20 mouse cellular contexts compared by ENCODE assay signal in genomic region chr16:30722372-30722771, GRCm38 (mm10).
DNase-seq lines count a peak whose midpoint lies in the region; ATAC-seq and TF ChIP-seq lines count a peak whose summit lies in the region.
"Had no signal": no experiment of that assay in that cellular context is flagged by ENCODE, and none has a peak within 500 bp of the region (broad histone marks: within the 10 kb centered on the region; RNA-seq: fewer than 3 reads in every experiment).

No protein-coding gene starts in this region.

- DNase-seq in spleen, adult 2 months (ENCODE audit: low read depth in 1 of 2, low spot score in 2 of 2), result peak; percentile 14 to 19
- no peak for DNase-seq in spleen, adult 12 weeks (ENCODE audit: low spot score)
- DNase-seq in naive thymus-derived CD4-positive, alpha-beta T cell, adult 2 months (ENCODE audit: low read depth), result peak; percentile 38
- DNase-seq in thymus, postnatal 4 days, result peak; percentile 42
- no peak for DNase-seq in embryo, embryonic 9.5 days (ENCODE audit: extremely low spot score)
- DNase-seq: adrenal gland, adult 2 months; cerebellum, adult 18-20 months; kidney, adult 2 months; kidney, postnatal 25 days; layer of hippocampus, postnatal 36 days; liver, embryonic 13.5 days; spleen, adult 18-20 months had no signal

- no peak for TF ChIP-seq CTCF in spleen, adult 2 months (IDR thresholded peaks at IDR 0.05; ENCODE audit: extremely low read depth, insufficient read depth, insufficient read length, insufficient replicate concordance)

- no peaks in the 10 kb centered on the region; the same call in 1 of the 2 replicates for H3K9me3 ChIP-seq in hindbrain, embryonic 12.5 days (replicated peaks)
- H3K9me3 ChIP-seq: hindbrain, embryonic 15.5 days; limb, embryonic 10.5 days; liver, embryonic 13.5 days had no signal

- no peak overlapping the region for H3K4me2 ChIP-seq in hindbrain, embryonic 12.5 days (replicated peaks)
- H3K4me2 ChIP-seq: forebrain, embryonic 13.5 days; hindbrain, embryonic 15.5 days; liver, embryonic 13.5 days; neural tube, embryonic 13.5 days had no signal

- 15% methylated on average over 3 of the region's 3 CpGs for WGBS in spleen, adult 2 months
- WGBS in hindbrain, embryonic 12.5 days, result 90% methylated on average over 3 of the region's 3 CpGs

- H3K4me1 ChIP-seq in spleen, adult 2 months (ENCODE audit: control insufficient read depth, insufficient read depth, insufficient read length), result peaks cover 7% of the 10 kb centered on the region; the same call in 1 of the 2 replicates
- H3K4me1 ChIP-seq in hindbrain, embryonic 12.5 days, result no peaks in the 10 kb centered on the region
- H3K4me1 ChIP-seq: forebrain, embryonic 13.5 days; hindbrain, embryonic 15.5 days had no signal

- no peak for TF ChIP-seq POLR2A in spleen, adult 2 months (IDR thresholded peaks at IDR 0.05; ENCODE audit: low read depth, low read length)

- H3K4me3 ChIP-seq in spleen, adult 2 months (ENCODE audit: extremely low read depth, insufficient read depth, insufficient read length), result no peak overlapping the region
- H3K4me3 ChIP-seq in hindbrain, embryonic 12.5 days, result no peak overlapping the region
- H3K4me3 ChIP-seq: forebrain, embryonic 13.5 days; hindbrain, embryonic 15.5 days; limb, embryonic 10.5 days; liver, embryonic 13.5 days; megakaryocyte, embryonic 14.5 days; neural tube, embryonic 13.5 days had no signal

- no peaks in the 10 kb centered on the region for H3K36me3 ChIP-seq in spleen, adult 2 months (ENCODE audit: control insufficient read depth, insufficient read depth, low read length)
- no peaks in the 10 kb centered on the region for H3K36me3 ChIP-seq in hindbrain, embryonic 12.5 days
- H3K36me3 ChIP-seq: hindbrain, embryonic 15.5 days; limb, embryonic 10.5 days; liver, embryonic 13.5 days; neural tube, embryonic 13.5 days had no signal

- no peaks in the 10 kb centered on the region for H3K27me3 ChIP-seq in spleen, adult 2 months (ENCODE audit: control insufficient read depth, insufficient read depth, low read length)
- H3K27me3 ChIP-seq in hindbrain, embryonic 12.5 days, result no peaks in the 10 kb centered on the region
- H3K27me3 ChIP-seq: forebrain, embryonic 13.5 days; hindbrain, embryonic 15.5 days; liver, embryonic 13.5 days; neural tube, embryonic 13.5 days had no signal

- ATAC-seq in activated CD4-positive, CD25-positive, alpha-beta regulatory T cell, adult 4 months, result peak; percentile 93
- ATAC-seq in hindbrain, embryonic 12.5 days (ENCODE audit: low FRiP score), result no peak
- ATAC-seq: forebrain, embryonic 13.5 days; midbrain, embryonic 16.5 days had no signal

- no peak overlapping the region for H3K9ac ChIP-seq in hindbrain, embryonic 12.5 days
- H3K9ac ChIP-seq: forebrain, embryonic 13.5 days; hindbrain, embryonic 15.5 days; liver, embryonic 13.5 days; neural tube, embryonic 13.5 days had no signal

- H3K27ac ChIP-seq in spleen, adult 2 months (ENCODE audit: insufficient read depth, low read length), result no peak overlapping the region
- H3K27ac ChIP-seq in hindbrain, embryonic 12.5 days, result no peak overlapping the region
- H3K27ac ChIP-seq: forebrain, embryonic 13.5 days; hindbrain, embryonic 15.5 days; limb, embryonic 10.5 days; liver, embryonic 13.5 days; neural tube, embryonic 13.5 days had no signal

Comparison
In these comparisons a context has a peak if more than half of its experiments do, and no peak if none do; other contexts are left out.
1. DNase-seq: peak in spleen, adult 2 months (2 of 2), naive thymus-derived CD4-positive, alpha-beta T cell, adult 2 months (single experiment) and thymus, postnatal 4 days (single experiment); none in spleen, adult 12 weeks (single experiment) and embryo, embryonic 9.5 days (single experiment).